Mouse (Mus musculus) yolk sac, embryonic 10.5 days (tissue): ENCODE measurements around the gene B4galnt1.
"Not testable (repeated sequence)": the region's sequence is repeated elsewhere in the genome, so short reads cannot be mapped to it uniquely, and the experiment has no call there.

Experiments used
- DNase-seq: peaks from one replicate; pipeline ENCODE4 v3.0.0-alpha.2; 2017; ENCODE audit warnings: low spot score

B4galnt1 gene

GRCm38 (mm10) chr10:127143228-127143627 is 21.8 kb upstream of the B4galnt1 start:
- no peak for DNase-seq

- DNase-seq = no peak
Observed at GRCm38 (mm10) chr10:127144536-127144935, 20.5 kb upstream of the B4galnt1 start.

GRCm38 (mm10) chr10:127145303-127145702 is 19.7 kb upstream of the B4galnt1 start:
- DNase-seq = no peak

- DNase-seq = no peak
Observed at GRCm38 (mm10) chr10:127147135-127147534, 17.9 kb upstream of the B4galnt1 start.

GRCm38 (mm10) chr10:127150471-127150872 is 14.6 kb upstream of the B4galnt1 start:
- DNase-seq = no peak

GRCm38 (mm10) chr10:127151233-127151632 is 13.8 kb upstream of the B4galnt1 start:
- DNase-seq = not testable (repeated sequence)

- DNase-seq = not testable (repeated sequence)
Observed at GRCm38 (mm10) chr10:127152556-127152955, 12.5 kb upstream of the B4galnt1 start.

GRCm38 (mm10) chr10:127153323-127153722 is 11.7 kb upstream of the B4galnt1 start:
- no peak for DNase-seq

GRCm38 (mm10) chr10:127154241-127154640 is 10.8 kb upstream of the B4galnt1 start:
- DNase-seq = no peak

GRCm38 (mm10) chr10:127154652-127155051 is 10.4 kb upstream of the B4galnt1 start:
- no peak for DNase-seq

GRCm38 (mm10) chr10:127156089-127156488 is 8.9 kb upstream of the B4galnt1 start:
- DNase-seq = no peak

GRCm38 (mm10) chr10:127156511-127156910 is 8.5 kb upstream of the B4galnt1 start:
- DNase-seq = no peak

- DNase-seq = no peak
Observed at GRCm38 (mm10) chr10:127158471-127158870, 6.6 kb upstream of the B4galnt1 start.

GRCm38 (mm10) chr10:127160081-127160480 is 4.9 kb upstream of the B4galnt1 start:
- DNase-seq = peak; percentile 53

- no peak for DNase-seq
Observed at GRCm38 (mm10) chr10:127160728-127161127, 4.3 kb upstream of the B4galnt1 start.

GRCm38 (mm10) chr10:127162771-127163261 is 2.2 kb upstream of the B4galnt1 start:
- DNase-seq = not testable (repeated sequence)

- no peak for DNase-seq
Observed at GRCm38 (mm10) chr10:127164190-127164589, 835 bp upstream of the B4galnt1 start.

GRCm38 (mm10) chr10:127165354-127165653 is 279 bp downstream of the B4galnt1 start:
- DNase-seq = peak; percentile 47

- peak; percentile 68 for DNase-seq
Observed at GRCm38 (mm10) chr10:127165654-127166403, 804 bp downstream of the B4galnt1 start.

GRCm38 (mm10) chr10:127166404-127166715 is 1.3 kb downstream of the B4galnt1 start:
- no peak for DNase-seq

- no peak for DNase-seq
Observed at GRCm38 (mm10) chr10:127166771-127167613, 2.0 kb downstream of the B4galnt1 start.

- DNase-seq = peak; percentile 59
Observed at GRCm38 (mm10) chr10:127167614-127168192, 2.7 kb downstream of the B4galnt1 start.

- no peak for DNase-seq
Observed at GRCm38 (mm10) chr10:127170002-127170401, 5.0 kb downstream of the B4galnt1 start.
